Mouse (Mus musculus) cortical plate, adult 2 months (tissue): ENCODE data around the gene Ints7. TPM values are rescaled to one million over a fixed set of nuclear protein-coding genes. Genes with fewer than 3 reads are reported as not detected.

ENCODE experiments used
- H3K27ac ChIP-seq: fragments of 200-500 bp; 2 replicates; pipeline ENCODE4 v1.5.1; 2012; ENCODE audit warnings: low read length, control low read depth, inconsistent platforms; ENCODE audit not compliant: insufficient read depth
- H3K4me1 ChIP-seq: fragments of 200-500 bp; 2 replicates; pipeline ENCODE4 v1.6.1; 2011; ENCODE audit warnings: low read length; ENCODE audit not compliant: control insufficient read depth, insufficient read depth
- H3K4me3 ChIP-seq: fragments of 200-500 bp; 2 replicates; pipeline ENCODE4 v1.5.1; 2011; ENCODE audit warnings: mild to moderate bottlenecking, low read length, control low read depth; ENCODE audit not compliant: insufficient read depth
- CTCF ChIP-seq: fragments of 200-500 bp; IDR thresholded peaks from 2 replicates; pipeline ENCODE4 v1.5.1; 2011; ENCODE audit warnings: mild to moderate bottlenecking, control low read depth, low read length; ENCODE audit not compliant: insufficient read depth; ENCODE audit errors: extremely low read depth
- POLR2A ChIP-seq: fragments of 200-500 bp; IDR thresholded peaks from 2 replicates; pipeline ENCODE4 v1.6.1; 2011; ENCODE audit warnings: mild to moderate bottlenecking, low read length, control low read depth; ENCODE audit not compliant: insufficient read depth; ENCODE audit errors: extremely low read depth
- polyA plus RNA-seq: library from polyadenylated mRNA; depleted of rRNA; stranded (reverse); fragments of >200 nt; gene quantifications from 2 replicates; pipeline ENCODE4 v1.2.3, GENCODE M21; 2012

Gene Ints7
- polyA plus RNA-seq, 1 experiment = 47.3 TPM

DNA sequence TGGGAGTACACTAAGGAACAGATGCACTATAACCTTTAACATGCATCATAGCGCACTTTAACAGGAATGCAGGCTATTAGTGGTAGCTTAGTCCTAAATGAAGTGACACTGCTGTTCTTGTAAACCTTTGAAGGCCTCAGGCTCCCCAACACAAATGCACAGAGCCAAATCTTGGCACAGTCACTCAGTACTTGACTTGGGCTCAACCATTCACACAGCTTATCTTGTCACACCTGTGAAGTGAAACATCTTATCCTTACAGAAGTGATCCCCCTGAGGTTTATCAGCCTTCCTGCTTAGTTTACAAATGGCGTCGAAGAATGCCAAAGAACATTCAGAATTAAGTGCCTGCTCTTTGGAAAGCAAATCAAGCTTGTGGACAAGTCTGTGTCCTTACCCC is 31.7 kb upstream of the Ints7 start:
- no peak overlapping the region for H3K4me3 ChIP-seq
- peaks cover 3% of the 10 kb centered on the region; the same call in 1 of the 2 replicates for H3K4me1 ChIP-seq
- H3K27ac ChIP-seq = no peak overlapping the region
- TF ChIP-seq CTCF (no peak), POLR2A (no peak)

DNA sequence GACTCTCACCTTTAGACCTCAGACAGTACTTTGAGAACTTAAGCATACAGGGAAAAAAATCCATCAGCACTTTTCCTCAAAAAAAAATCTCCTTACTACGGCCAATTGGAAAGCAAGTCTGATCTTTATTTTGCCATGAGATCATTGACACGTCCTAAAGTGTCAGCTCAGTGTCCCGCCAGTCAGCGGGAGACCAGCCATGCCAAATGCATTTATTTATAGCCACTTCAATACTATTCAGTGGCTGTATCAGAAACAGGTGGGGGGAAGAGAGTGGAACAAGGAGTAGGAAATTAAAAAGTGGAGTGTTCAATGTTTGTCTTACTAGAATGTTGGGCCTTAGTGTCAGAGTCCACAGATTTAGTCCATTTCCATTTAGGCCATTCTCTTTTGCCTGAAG is 24.6 kb upstream of the Ints7 start:
- Histone ChIP-seq H3K27ac (no peak overlapping the region), H3K4me1 (no peaks in the 10 kb centered on the region), H3K4me3 (no peak overlapping the region)
- TF ChIP-seq CTCF = no peak
- no peak for TF ChIP-seq POLR2A

DNA sequence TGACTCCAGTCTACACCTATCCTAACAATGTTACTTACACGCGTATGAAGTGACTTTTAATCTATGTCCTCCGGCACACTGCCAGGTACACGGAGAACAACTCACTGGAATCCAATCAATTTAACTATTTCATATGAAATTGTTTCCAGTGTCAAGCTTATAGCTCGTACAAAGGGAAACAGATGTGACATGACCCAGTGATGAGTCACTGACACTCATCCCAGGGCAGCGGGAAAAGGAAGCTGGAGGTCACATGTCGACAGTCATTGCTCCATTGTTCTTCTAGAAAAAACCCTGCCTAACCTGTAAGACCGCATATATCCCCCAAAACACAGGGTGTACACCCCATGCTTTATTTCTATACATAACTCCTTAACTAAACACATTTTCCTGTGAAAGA is 18.3 kb upstream of the Ints7 start:
- TF ChIP-seq POLR2A (no peak), CTCF (no peak)
- no peak overlapping the region for H3K27ac ChIP-seq

DNA sequence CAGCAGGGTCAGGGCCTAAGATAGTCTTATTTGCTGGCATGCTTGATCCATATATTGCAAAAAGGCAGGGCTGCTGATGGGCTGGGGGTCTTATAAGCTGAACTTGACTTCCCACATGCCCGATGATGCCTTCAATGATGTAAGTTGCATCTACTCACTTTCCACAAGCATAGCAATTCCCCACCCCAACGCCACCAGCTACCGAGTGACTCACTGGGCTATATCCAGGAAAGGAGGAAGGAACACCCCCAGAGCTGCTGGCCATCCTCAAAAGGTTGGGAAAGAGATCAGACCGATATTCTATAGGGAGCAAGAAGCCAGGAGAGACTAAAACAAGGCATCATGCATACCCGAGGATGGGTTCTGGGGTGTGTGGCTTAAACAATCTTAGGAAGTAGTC is 15.7 kb upstream of the Ints7 start:
- TF ChIP-seq CTCF = no peak
- TF ChIP-seq POLR2A = no peak
- H3K4me1 ChIP-seq = no peaks in the 10 kb centered on the region

More for the DNA sequence above, 18.3 kb upstream of the Ints7 start:
- no peaks in the 10 kb centered on the region for H3K4me1 ChIP-seq
- no peak overlapping the region for H3K4me3 ChIP-seq

DNA sequence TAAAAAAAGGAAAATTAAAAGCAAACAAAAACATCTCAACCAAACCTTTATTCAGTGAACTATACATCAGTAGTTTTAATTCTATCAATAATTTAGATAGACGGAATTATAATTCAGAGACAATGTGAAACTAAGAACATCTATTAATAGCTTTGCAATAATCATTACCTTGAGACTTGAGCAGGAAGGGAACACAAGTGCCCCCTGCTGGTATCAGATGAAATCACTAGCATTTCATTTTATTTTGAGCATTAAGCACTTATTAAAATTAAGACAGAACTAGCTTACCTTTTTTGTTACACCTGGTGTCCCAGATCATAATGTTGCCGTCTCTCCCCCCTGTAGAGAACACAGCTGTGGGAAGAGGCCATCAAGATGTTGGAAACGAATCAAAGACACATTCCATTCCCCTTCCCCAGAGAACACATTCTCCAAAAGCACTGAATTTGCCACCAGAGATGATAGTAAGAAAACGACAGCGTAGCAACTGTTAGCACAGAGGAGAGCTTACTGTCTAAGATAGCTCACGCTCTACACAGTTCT is 12.5 kb upstream of the Ints7 start:
- no peaks in the 10 kb centered on the region for H3K4me1 ChIP-seq
- no peak overlapping the region for H3K27ac ChIP-seq

More for the DNA sequence above, 15.7 kb upstream of the Ints7 start:
- Histone ChIP-seq H3K4me3 (no peak overlapping the region), H3K27ac (no peak overlapping the region)

DNA sequence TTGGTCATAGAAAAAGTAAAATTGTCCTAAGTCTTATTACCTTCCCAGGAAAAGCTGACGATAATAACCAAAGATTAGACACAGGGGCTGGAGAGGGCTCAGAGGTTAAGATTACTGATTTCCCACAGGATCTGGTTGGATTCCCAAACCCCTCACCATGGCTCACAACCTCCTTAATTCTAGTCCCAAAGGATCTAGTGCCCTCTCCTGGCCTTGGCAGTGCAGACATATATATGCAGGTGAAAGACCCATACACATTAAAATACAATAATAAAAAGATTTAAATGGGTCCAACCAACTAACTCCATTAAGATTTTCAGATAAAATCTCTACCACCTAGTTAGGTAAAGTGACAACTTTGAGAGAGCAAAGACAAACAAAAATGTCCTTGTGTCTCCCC is 7.6 kb upstream of the Ints7 start:
- Histone ChIP-seq H3K4me1 (no peaks in the 10 kb centered on the region), H3K4me3 (no peak overlapping the region)
- TF ChIP-seq POLR2A (no peak), CTCF (peak; percentile 59)

More for the DNA sequence above, 12.5 kb upstream of the Ints7 start:
- TF ChIP-seq POLR2A (no peak), CTCF (no peak; the same call in 1 of the 2 replicates)
- H3K4me3 ChIP-seq = no peak overlapping the region

DNA sequence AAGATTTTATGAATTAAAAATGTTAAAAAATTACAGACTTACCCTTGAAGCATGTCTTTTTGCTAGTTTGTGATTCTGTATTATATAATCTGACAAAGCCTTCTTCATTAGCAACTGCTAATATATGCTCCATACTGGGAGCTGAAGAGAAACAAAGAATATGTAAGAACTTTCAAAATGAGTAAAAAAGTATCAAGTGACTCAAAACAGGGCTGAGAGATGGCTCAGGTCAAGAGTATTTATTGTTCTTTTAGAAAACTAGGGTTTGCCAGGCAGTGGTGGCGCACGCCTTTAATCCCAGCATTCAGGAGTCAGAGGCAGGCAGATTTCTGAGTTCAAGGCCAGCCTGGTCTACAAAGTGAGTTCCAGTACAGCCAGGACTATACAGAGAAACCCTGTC is 5.8 kb upstream of the Ints7 start:
- H3K4me1 ChIP-seq = no peaks in the 10 kb centered on the region
- no peak overlapping the region for H3K4me3 ChIP-seq
- no peak for TF ChIP-seq POLR2A
- TF ChIP-seq CTCF = no peak
- H3K27ac ChIP-seq = no peak overlapping the region

More for the DNA sequence above, 7.6 kb upstream of the Ints7 start:
- H3K27ac ChIP-seq = no peak overlapping the region

DNA sequence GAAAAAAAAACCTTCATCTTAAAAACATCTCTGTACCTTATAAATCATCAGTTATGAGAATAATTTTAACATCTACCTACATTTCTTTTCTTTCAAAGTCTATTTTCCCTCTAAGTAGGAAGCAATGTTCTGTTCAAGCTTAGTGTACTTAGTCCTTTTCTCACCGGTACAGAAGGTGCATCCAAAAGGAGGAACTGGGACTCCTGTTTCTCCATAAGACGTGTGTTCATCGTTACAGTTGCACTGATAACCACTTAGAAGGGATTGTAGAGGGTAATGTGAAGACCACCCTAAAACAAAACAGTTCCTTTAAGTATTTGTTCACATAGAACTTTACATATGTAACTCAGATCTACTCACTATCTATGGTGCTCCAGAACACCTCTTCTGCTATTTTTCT is 5.0 kb upstream of the Ints7 start:
- H3K4me3 ChIP-seq = no peak overlapping the region
- no peaks in the 10 kb centered on the region for H3K4me1 ChIP-seq
- no peak overlapping the region for H3K27ac ChIP-seq
- TF ChIP-seq POLR2A (no peak), CTCF (no peak)

DNA sequence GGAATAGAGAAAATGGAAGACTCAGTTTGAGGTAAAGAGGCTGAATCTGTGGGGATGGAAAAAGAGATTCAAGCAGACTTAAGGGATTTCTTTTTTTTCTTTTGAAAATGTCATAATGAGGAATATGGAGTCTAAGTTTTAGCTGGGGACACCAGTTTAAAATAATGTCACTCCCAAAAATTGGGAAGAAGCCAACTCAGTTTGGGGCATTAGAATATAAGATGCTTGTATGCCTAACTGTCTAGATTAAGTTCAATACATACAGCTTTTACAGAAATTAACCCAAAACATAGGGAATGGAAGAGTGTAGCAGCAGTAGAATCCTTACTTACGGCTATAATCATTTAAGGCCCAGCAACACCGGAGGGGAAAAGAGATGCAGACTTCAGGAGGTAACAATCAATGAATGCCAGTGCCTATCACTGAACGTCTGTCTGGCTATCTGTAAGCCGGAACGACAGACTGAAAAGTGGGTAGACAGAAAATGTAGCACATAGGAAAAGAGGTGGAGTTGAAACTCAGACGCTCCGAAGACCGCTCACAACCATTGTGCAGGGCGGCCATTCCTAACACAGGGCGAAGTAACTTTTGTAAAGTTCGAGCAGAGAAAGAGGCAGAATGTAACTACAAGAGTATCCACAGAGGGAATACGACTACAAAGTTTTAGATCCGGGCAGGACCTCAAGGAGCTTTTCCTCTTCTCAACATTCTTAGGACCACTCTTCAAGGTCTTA is 1.4 kb upstream of the Ints7 start:
- TF ChIP-seq POLR2A (no peak), CTCF (no peak)
- no peaks in the 10 kb centered on the region for H3K4me1 ChIP-seq
- peak overlapping the region; percentile 49; the same call in 1 of the 2 replicates for H3K4me3 ChIP-seq
- no peak overlapping the region for H3K27ac ChIP-seq

DNA sequence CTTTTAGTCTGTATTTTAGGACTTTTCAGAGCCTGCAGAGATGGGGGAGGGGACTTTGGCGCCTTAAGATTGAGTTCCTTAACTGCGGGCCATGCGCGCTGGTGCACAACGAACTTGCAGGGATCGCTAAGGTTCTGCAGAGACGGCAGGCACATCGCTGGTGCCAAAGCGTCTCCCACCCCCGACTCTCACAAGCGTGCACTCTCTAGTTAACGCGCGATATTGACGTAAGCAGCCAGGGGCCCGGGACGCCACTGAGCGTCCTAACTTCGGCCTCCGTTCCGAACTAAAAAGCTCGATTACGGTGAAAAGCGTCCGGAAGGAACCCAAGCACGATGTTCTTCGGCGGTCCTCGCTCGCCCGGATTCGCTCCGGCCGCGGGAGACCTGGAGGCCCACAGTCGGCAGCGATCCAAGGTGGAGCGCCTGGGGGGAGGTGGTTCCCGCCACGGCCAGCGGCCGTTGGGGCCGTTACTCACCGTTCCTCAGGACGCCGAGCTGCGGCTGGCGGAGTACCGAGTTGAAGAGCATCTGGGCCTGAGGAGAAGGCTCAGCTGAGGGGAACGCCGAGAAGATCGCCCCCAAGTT is 472 bp upstream of the Ints7 start:
- Histone ChIP-seq H3K4me1 (no peaks in the 10 kb centered on the region), H3K27ac (no peak overlapping the region), H3K4me3 (peak overlapping the region; percentile 49)
- no peak for TF ChIP-seq POLR2A
- no peak for TF ChIP-seq CTCF
